20 mouse cellular contexts compared by ENCODE assay signal in genomic region chr5:45111246-45111645, GRCm38 (mm10).
"Had no signal": no experiment of that assay in that cellular context is flagged by ENCODE, and none has a peak within 500 bp of the region (broad histone marks: within the 10 kb centered on the region; RNA-seq: fewer than 3 reads in every experiment).

No protein-coding gene starts in this region.

- H3K9me3 ChIP-seq: liver, embryonic 12.5 days; midbrain, embryonic 10.5 days; midbrain, embryonic 12.5 days; neural tube, embryonic 12.5 days had no signal

- H3K36me3 ChIP-seq: liver, embryonic 12.5 days; midbrain, embryonic 10.5 days; midbrain, embryonic 12.5 days; neural tube, embryonic 12.5 days had no signal

- H3K4me1 ChIP-seq: liver, embryonic 12.5 days; midbrain, embryonic 10.5 days; midbrain, embryonic 12.5 days; neural tube, embryonic 12.5 days had no signal

- H3K4me2 ChIP-seq: liver, embryonic 12.5 days; lung, embryonic 14.5 days; midbrain, embryonic 12.5 days; neural tube, embryonic 12.5 days had no signal

- H3K27ac ChIP-seq: liver, embryonic 12.5 days; liver, embryonic 14.5 days; midbrain, embryonic 10.5 days; midbrain, embryonic 12.5 days; neural tube, embryonic 12.5 days had no signal

- H3K4me3 ChIP-seq: liver, embryonic 12.5 days; midbrain, embryonic 10.5 days; midbrain, embryonic 12.5 days; myocyte; neural tube, embryonic 12.5 days had no signal

- DNase-seq: lung, adult 18-20 months; lung, postnatal 4 days; midbrain, embryonic 14.5 days; retina, postnatal 1 day; right cerebral cortex, adult 18-20 months; right cerebral cortex, postnatal 25 days; right cerebral cortex, postnatal 4 days; spleen, adult 18-20 months; thymus, adult 18-20 months; thymus, postnatal 14 days; thymus, postnatal 36 days had no signal

- H3K27me3 ChIP-seq: liver, embryonic 12.5 days; midbrain, embryonic 12.5 days; neural tube, embryonic 12.5 days had no signal

- H3K9ac ChIP-seq: liver, embryonic 12.5 days; liver, embryonic 14.5 days; lung, embryonic 14.5 days; midbrain, embryonic 12.5 days; neural tube, embryonic 12.5 days had no signal

- ATAC-seq: liver, embryonic 12.5 days; lung, postnatal 0 days; midbrain, embryonic 16.5 days had no signal
